In genomic region chr19:5056251-5056650, GRCm38 (mm10) we compare ENCODE assay signal across 8 mouse cellular contexts. TPM values are rescaled to one million over a fixed set of nuclear protein-coding genes. Genes with fewer than 3 reads are reported as not detected.
DNase-seq lines count a peak whose midpoint lies in the region; ATAC-seq and TF ChIP-seq lines count a peak whose summit lies in the region.

No protein-coding gene starts in this region.

- peaks cover 22% of the 10 kb centered on the region for H3K4me1 ChIP-seq in embryonic facial prominence, embryonic 11.5 days (ENCODE audit: control insufficient read depth, insufficient read depth, low read length)
- no peaks in the 10 kb centered on the region; the same call in 1 of the 2 replicates for H3K4me1 ChIP-seq in hindbrain, postnatal 0 days (ENCODE audit: insufficient read depth, low read length)
- H3K4me1 ChIP-seq in midbrain, embryonic 10.5 days: peaks cover 57% of the 10 kb centered on the region

- H3K4me3 ChIP-seq in embryonic facial prominence, embryonic 11.5 days (ENCODE audit: low read depth, low read length): no peak overlapping the region
- no peak overlapping the region for H3K4me3 ChIP-seq in hindbrain, postnatal 0 days (ENCODE audit: low read length)
- 0 out of 2 replicates have a peak overlapping the region, but pooled peaks have one; percentile 14 for H3K4me3 ChIP-seq in midbrain, embryonic 10.5 days

- DNase-seq in cerebellum, postnatal 14 days: peak; percentile 65 to 66
- DNase-seq in cerebellum, adult 11-12 months: no peak
- peak; percentile 46 to 50 for DNase-seq in B cell, adult 2 months
- DNase-seq in embryonic facial prominence, embryonic 11.5 days (ENCODE audit: low spot score): peak; percentile 89
- DNase-seq in hindbrain, postnatal 0 days (ENCODE audit: low spot score): peak; percentile 80
- peak; percentile 67 for DNase-seq in midbrain, embryonic 10.5 days (ENCODE audit: low spot score)
- no peak for DNase-seq in urinary bladder, adult 2 months (ENCODE audit: low spot score)
- no peak for DNase-seq in adrenal gland, postnatal 25 days

- WGBS in embryonic facial prominence, embryonic 11.5 days: 10% methylated on average over 6 of the region's 6 CpGs
- 12% methylated on average over 6 of the region's 6 CpGs for WGBS in hindbrain, postnatal 0 days
- WGBS in midbrain, embryonic 10.5 days: 13% methylated on average over 6 of the region's 6 CpGs

- peak; percentile 80 for TF ChIP-seq CTCF in hindbrain, postnatal 0 days (IDR thresholded peaks at IDR 0.05; ENCODE audit: low read depth)

- ATAC-seq in embryonic facial prominence, embryonic 11.5 days (replicated peaks; ENCODE audit: insufficient number of reproducible peaks, low FRiP score, low TSS enrichment, low read depth): no peak; the same call in 1 of the 2 replicates
- ATAC-seq in hindbrain, postnatal 0 days: peak; percentile 34; the same call in 1 of the 2 replicates

- no peaks in the 10 kb centered on the region for H3K36me3 ChIP-seq in embryonic facial prominence, embryonic 11.5 days (replicated peaks; ENCODE audit: control insufficient read depth, insufficient read depth, low read depth, low read length)
- H3K36me3 ChIP-seq in hindbrain, postnatal 0 days (ENCODE audit: insufficient read depth, low read length): no peaks in the 10 kb centered on the region
- H3K36me3 ChIP-seq in midbrain, embryonic 10.5 days: no peaks in the 10 kb centered on the region

- no peak overlapping the region for H3K27ac ChIP-seq in embryonic facial prominence, embryonic 11.5 days (replicated peaks; ENCODE audit: low read depth, low read length)
- no peak overlapping the region for H3K27ac ChIP-seq in hindbrain, postnatal 0 days
- no peak overlapping the region; the same call in 1 of the 2 replicates for H3K27ac ChIP-seq in midbrain, embryonic 10.5 days (replicated peaks)

- peaks cover 23% of the 10 kb centered on the region for H3K27me3 ChIP-seq in embryonic facial prominence, embryonic 11.5 days (ENCODE audit: control insufficient read depth, insufficient read depth, low read length)
- H3K27me3 ChIP-seq in hindbrain, postnatal 0 days (ENCODE audit: insufficient read depth, low read length): peaks cover 5% of the 10 kb centered on the region; the same call in 1 of the 2 replicates
- H3K27me3 ChIP-seq in midbrain, embryonic 10.5 days (ENCODE audit: low read depth, poor library complexity, severe bottlenecking): peaks cover 64% of the 10 kb centered on the region

- H3K9ac ChIP-seq in embryonic facial prominence, embryonic 11.5 days (replicated peaks; ENCODE audit: low read length): peak overlapping the region; percentile 15; the same call in 1 of the 2 replicates
- no peak overlapping the region for H3K9ac ChIP-seq in hindbrain, postnatal 0 days (replicated peaks; ENCODE audit: low read length)

- no peak overlapping the region for H3K4me2 ChIP-seq in embryonic facial prominence, embryonic 11.5 days (ENCODE audit: low read depth, low read length)
- no peak overlapping the region for H3K4me2 ChIP-seq in hindbrain, postnatal 0 days (ENCODE audit: low read depth, low read length)

- no peaks in the 10 kb centered on the region for H3K9me3 ChIP-seq in embryonic facial prominence, embryonic 11.5 days (replicated peaks; ENCODE audit: control insufficient read depth, low read length)
- no peaks in the 10 kb centered on the region for H3K9me3 ChIP-seq in hindbrain, postnatal 0 days (ENCODE audit: low read length)
- no peaks in the 10 kb centered on the region for H3K9me3 ChIP-seq in midbrain, embryonic 10.5 days (replicated peaks)

RNA-seq across cellular contexts. Expression of gene Rin1, which starts 6.0 kb away (rescaled TPM):
- 0.99 and 1.2 TPM in 2 replicates for polyA plus RNA-seq in embryonic facial prominence, embryonic 11.5 days (2014; fragmentation: Nextera tagmentation; extraction: Ambion mirVana)
- total RNA-seq in hindbrain, postnatal 0 days (2014; rRNA removed): 0.93 and 2.0 TPM in 2 replicates
- polyA plus RNA-seq in hindbrain, postnatal 0 days (2015; fragmentation: Nextera tagmentation; extraction: Ambion mirVana): 0.72 and 0.86 TPM in 2 replicates
- polyA plus RNA-seq in midbrain, embryonic 10.5 days (2016; fragmentation: Nextera tagmentation; extraction: Ambion mirVana): 2.5 and 2.8 TPM in 2 replicates
- polyA plus RNA-seq in urinary bladder, adult 2 months (2012; rRNA removed): 18.4 and 24.8 TPM in 2 replicates
- total RNA-seq in adrenal gland, postnatal 25 days (2021): 5.9 and 6.0 TPM in 2 replicates

RNA-seq across cellular contexts. Expression of gene Cd248, which starts 11.6 kb away (rescaled TPM):
- 43.1 and 48.4 TPM in 2 replicates for polyA plus RNA-seq in embryonic facial prominence, embryonic 11.5 days (2014; fragmentation: Nextera tagmentation; extraction: Ambion mirVana)
- total RNA-seq in hindbrain, postnatal 0 days (2014; rRNA removed): 15.4 and 16.4 TPM in 2 replicates
- polyA plus RNA-seq in hindbrain, postnatal 0 days (2015; fragmentation: Nextera tagmentation; extraction: Ambion mirVana): 10.7 and 12.5 TPM in 2 replicates
- 25.3 and 34.1 TPM in 2 replicates for polyA plus RNA-seq in midbrain, embryonic 10.5 days (2016; fragmentation: Nextera tagmentation; extraction: Ambion mirVana)
- polyA plus RNA-seq in urinary bladder, adult 2 months (2012; rRNA removed): 77.2 and 103 TPM in 2 replicates
- 10.0 and 12.7 TPM in 2 replicates for total RNA-seq in adrenal gland, postnatal 25 days (2021)

RNA-seq across cellular contexts. Expression of gene Brms1, which starts 15.1 kb away (rescaled TPM):
- 47.5 and 47.9 TPM in 2 replicates for polyA plus RNA-seq in embryonic facial prominence, embryonic 11.5 days (2014; fragmentation: Nextera tagmentation; extraction: Ambion mirVana)
- total RNA-seq in hindbrain, postnatal 0 days (2014; rRNA removed): 5.0 and 5.5 TPM in 2 replicates
- polyA plus RNA-seq in hindbrain, postnatal 0 days (2015; fragmentation: Nextera tagmentation; extraction: Ambion mirVana): 22.5 and 22.6 TPM in 2 replicates
- 83.2 and 85.6 TPM in 2 replicates for polyA plus RNA-seq in midbrain, embryonic 10.5 days (2016; fragmentation: Nextera tagmentation; extraction: Ambion mirVana)
- 30.8 and 31.1 TPM in 2 replicates for polyA plus RNA-seq in urinary bladder, adult 2 months (2012; rRNA removed)
- 21.6 and 32.0 TPM in 2 replicates for total RNA-seq in adrenal gland, postnatal 25 days (2021)

RNA-seq across cellular contexts. Expression of gene AC124502.3, which starts 17.6 kb away (rescaled TPM):
- 0.96 and 1.6 TPM in 2 replicates for polyA plus RNA-seq in embryonic facial prominence, embryonic 11.5 days (2014; fragmentation: Nextera tagmentation; extraction: Ambion mirVana)
- total RNA-seq in hindbrain, postnatal 0 days (2014; rRNA removed): 4.5 and 8.5 TPM in 2 replicates
- polyA plus RNA-seq in hindbrain, postnatal 0 days (2015; fragmentation: Nextera tagmentation; extraction: Ambion mirVana): 2.4 and 3.0 TPM in 2 replicates
- 2.2 and 4.4 TPM in 2 replicates for polyA plus RNA-seq in midbrain, embryonic 10.5 days (2016; fragmentation: Nextera tagmentation; extraction: Ambion mirVana)
- polyA plus RNA-seq in urinary bladder, adult 2 months (2012; rRNA removed): 1.9 and 2.3 TPM in 2 replicates
- 1.7 and 9.8 TPM in 2 replicates for total RNA-seq in adrenal gland, postnatal 25 days (2021)

RNA-seq across cellular contexts. Expression of gene B4gat1, which starts 17.6 kb away (rescaled TPM):
- polyA plus RNA-seq in embryonic facial prominence, embryonic 11.5 days (2014; fragmentation: Nextera tagmentation; extraction: Ambion mirVana): 38.5 and 40.8 TPM in 2 replicates
- 166 and 178 TPM in 2 replicates for total RNA-seq in hindbrain, postnatal 0 days (2014; rRNA removed)
- 166 and 174 TPM in 2 replicates for polyA plus RNA-seq in hindbrain, postnatal 0 days (2015; fragmentation: Nextera tagmentation; extraction: Ambion mirVana)
- polyA plus RNA-seq in midbrain, embryonic 10.5 days (2016; fragmentation: Nextera tagmentation; extraction: Ambion mirVana): 39.4 and 42.1 TPM in 2 replicates
- 30.4 and 33.5 TPM in 2 replicates for polyA plus RNA-seq in urinary bladder, adult 2 months (2012; rRNA removed)
- 16.3 and 41.8 TPM in 2 replicates for total RNA-seq in adrenal gland, postnatal 25 days (2021)

Comparison
In these comparisons a context has a peak if more than half of its experiments do, and no peak if none do; other contexts are left out.
1. DNase-seq: peak in cerebellum, postnatal 14 days (2 of 2), B cell, adult 2 months (2 of 2), embryonic facial prominence, embryonic 11.5 days (single experiment), hindbrain, postnatal 0 days (single experiment) and midbrain, embryonic 10.5 days (single experiment); none in cerebellum, adult 11-12 months (single experiment), urinary bladder, adult 2 months (single experiment) and adrenal gland, postnatal 25 days (single experiment).